Mouse (Mus musculus): ENCODE measurements at regions not wholly inside any gene's neighbourhood (a gene's known extent, or its start where the extent isn't known, plus 50 kb on each side); places are given as distances from the start of the nearest gene placed in this dataset.
"Not testable (repeated sequence)": the region's sequence is repeated elsewhere in the genome, so short reads cannot be mapped to it uniquely, and the experiment has no call there.

DNA sequence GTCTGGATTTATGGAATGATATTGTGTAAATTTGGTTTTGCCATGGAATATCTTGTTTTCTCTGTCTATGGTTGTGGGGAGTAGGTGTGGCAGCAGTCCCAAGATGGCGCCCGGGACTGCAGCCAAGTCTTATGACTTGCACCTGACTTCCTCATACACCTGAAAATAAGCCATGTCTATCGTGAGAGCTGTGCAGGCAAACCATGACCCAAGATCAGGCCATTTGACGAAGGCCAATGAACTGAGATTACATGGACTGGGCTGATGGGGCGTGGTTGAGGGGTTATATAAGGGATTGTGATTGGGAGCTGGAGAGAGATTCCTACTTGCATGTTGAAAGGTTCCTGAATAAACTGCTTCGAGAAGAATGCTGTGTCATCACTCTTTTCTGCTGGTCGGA, 139.5 kb downstream of the Slc6a15 start:
- WGBS = 93% methylated on average over 7 of the region's 7 CpGs
- H3K9ac ChIP-seq; H3K4me2 ChIP-seq (replicated peaks); H3K27ac ChIP-seq; H3K4me3 ChIP-seq; H3K4me1 ChIP-seq; H3K27me3 ChIP-seq; H3K9me3 ChIP-seq (replicated peaks); H3K36me3 ChIP-seq; ATAC-seq (ENCODE audit: low FRiP score): not testable (repeated sequence)

GRCm38 (mm10) chr10:103544502-103544901, 176.9 kb downstream of the Slc6a15 start:
- Histone ChIP-seq H3K27ac (no peak overlapping the region), H3K9ac (no peak overlapping the region), H3K27me3 (no peaks in the 10 kb centered on the region), H3K4me2 (replicated peaks) (no peak overlapping the region), H3K9me3 (replicated peaks) (no peaks in the 10 kb centered on the region), H3K36me3 (no peaks in the 10 kb centered on the region), H3K4me3 (no peak overlapping the region), H3K4me1 (no peaks in the 10 kb centered on the region)
- WGBS = 93% methylated on average over 2 of the region's 2 CpGs
- no peak for ATAC-seq (ENCODE audit: low FRiP score)

DNA sequence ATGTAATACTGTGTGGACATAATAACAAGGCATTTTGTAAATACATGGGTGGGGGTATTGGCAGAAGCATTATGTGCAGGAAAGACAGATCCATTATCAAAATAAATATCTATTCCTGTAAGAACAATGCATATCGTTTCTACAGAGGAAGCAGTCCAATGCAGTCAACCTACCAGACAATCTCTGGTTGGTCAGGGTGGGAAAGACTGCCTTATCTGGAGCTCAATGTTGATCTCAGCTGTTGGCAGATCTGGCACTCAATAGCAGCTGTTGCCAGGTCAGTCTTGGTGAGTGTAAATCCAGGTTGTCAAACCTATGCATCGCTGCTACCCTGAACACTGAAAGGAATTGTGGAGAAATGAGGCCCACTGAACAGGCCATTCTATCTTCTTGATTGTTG, 181.9 kb downstream of the Slc6a15 start:
- no peak overlapping the region for H3K9ac ChIP-seq
- no peak overlapping the region for H3K4me2 ChIP-seq (replicated peaks)
- no peaks in the 10 kb centered on the region for H3K4me1 ChIP-seq
- H3K4me3 ChIP-seq = no peak overlapping the region
- H3K36me3 ChIP-seq = no peaks in the 10 kb centered on the region
- no peaks in the 10 kb centered on the region for H3K27me3 ChIP-seq
- H3K27ac ChIP-seq = no peak overlapping the region
- 92% methylated on average over 2 of the region's 2 CpGs for WGBS
- ATAC-seq (ENCODE audit: low FRiP score) = no peak
- H3K9me3 ChIP-seq (replicated peaks) = no peaks in the 10 kb centered on the region

GRCm38 (mm10) chr10:103585097-103585496, 217.5 kb downstream of the Slc6a15 start:
- 70% methylated on average over 3 of the region's 3 CpGs for WGBS

DNA sequence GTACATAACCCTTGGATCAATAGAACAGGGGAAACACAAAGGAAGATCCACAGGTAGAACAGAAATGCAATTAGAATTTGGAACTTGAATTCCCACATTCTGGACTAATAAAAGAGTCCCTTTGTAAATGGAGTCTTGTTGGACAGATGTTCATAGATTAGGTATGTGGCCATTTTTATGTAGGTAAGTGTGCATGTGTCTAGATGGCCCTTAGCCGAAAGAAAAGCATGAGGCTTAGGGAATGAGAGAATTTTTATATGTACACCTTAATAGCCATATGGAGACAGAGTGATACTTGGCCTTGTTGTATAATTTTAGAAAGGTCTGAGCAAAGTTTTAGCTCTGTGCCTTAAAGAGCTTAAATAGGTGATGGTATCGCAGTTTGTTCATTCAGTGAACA, 217.9 kb downstream of the Slc6a15 start:
- Histone ChIP-seq H3K36me3 (no peaks in the 10 kb centered on the region), H3K4me2 (replicated peaks) (no peak overlapping the region), H3K9me3 (replicated peaks) (no peaks in the 10 kb centered on the region), H3K27ac (no peak overlapping the region), H3K27me3 (no peaks in the 10 kb centered on the region), H3K4me1 (no peaks in the 10 kb centered on the region), H3K4me3 (no peak overlapping the region), H3K9ac (no peak overlapping the region)
- no peak for ATAC-seq (ENCODE audit: low FRiP score)
- 93% methylated on average over 2 of the region's 2 CpGs for WGBS

More at GRCm38 (mm10) chr10:103585097-103585496, 217.5 kb downstream of the Slc6a15 start:
- Histone ChIP-seq H3K27me3 (no peaks in the 10 kb centered on the region), H3K4me2 (replicated peaks) (no peak overlapping the region), H3K4me3 (no peak overlapping the region), H3K36me3 (no peaks in the 10 kb centered on the region), H3K4me1 (no peaks in the 10 kb centered on the region), H3K9me3 (replicated peaks) (no peaks in the 10 kb centered on the region), H3K9ac (no peak overlapping the region), H3K27ac (no peak overlapping the region)
- no peak for ATAC-seq (ENCODE audit: low FRiP score)

DNA sequence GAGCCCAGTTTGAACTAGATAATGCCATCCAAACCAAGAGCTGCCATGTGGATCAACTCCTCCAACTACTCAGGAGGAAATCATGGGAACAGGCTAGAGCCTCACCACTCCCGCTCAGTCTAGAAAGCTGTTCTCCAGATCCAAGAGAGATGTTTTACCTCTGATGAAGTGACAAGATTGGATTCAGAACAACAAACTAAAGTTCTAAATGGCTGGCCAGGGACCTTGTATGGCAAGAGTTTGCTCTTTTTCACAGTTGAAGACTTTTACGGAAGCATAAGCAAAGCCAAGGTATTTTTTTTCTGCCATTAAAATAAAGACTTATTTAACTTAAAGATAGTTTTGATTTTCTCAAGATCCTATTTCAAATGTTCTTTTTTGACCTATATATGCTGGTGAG, 224.4 kb downstream of the Slc6a15 start:
- 90% methylated on average over 2 of the region's 2 CpGs for WGBS
- ATAC-seq (ENCODE audit: low FRiP score) = no peak
- H3K4me3 ChIP-seq = no peak overlapping the region
- no peaks in the 10 kb centered on the region for H3K4me1 ChIP-seq
- no peak overlapping the region for H3K9ac ChIP-seq
- no peak overlapping the region for H3K27ac ChIP-seq
- no peaks in the 10 kb centered on the region for H3K27me3 ChIP-seq
- H3K9me3 ChIP-seq (replicated peaks) = no peaks in the 10 kb centered on the region
- no peaks in the 10 kb centered on the region for H3K36me3 ChIP-seq
- H3K4me2 ChIP-seq (replicated peaks) = no peak overlapping the region

- Histone ChIP-seq H3K4me2 (replicated peaks) (no peak overlapping the region), H3K9me3 (replicated peaks) (no peaks in the 10 kb centered on the region), H3K36me3 (no peaks in the 10 kb centered on the region), H3K4me1 (no peaks in the 10 kb centered on the region), H3K4me3 (no peak overlapping the region), H3K27ac (no peak overlapping the region), H3K9ac (no peak overlapping the region), H3K27me3 (no peaks in the 10 kb centered on the region)
- no peak for ATAC-seq (ENCODE audit: low FRiP score)
- WGBS = 88% methylated on average over 2 of the region's 2 CpGs
Measured at GRCm38 (mm10) chr10:103641162-103641561, 273.6 kb downstream of the Slc6a15 start.

- Histone ChIP-seq H3K9me3 (replicated peaks) (no peaks in the 10 kb centered on the region), H3K27ac (no peak overlapping the region), H3K27me3 (no peaks in the 10 kb centered on the region), H3K4me1 (no peaks in the 10 kb centered on the region), H3K4me3 (no peak overlapping the region), H3K9ac (no peak overlapping the region), H3K4me2 (replicated peaks) (no peak overlapping the region), H3K36me3 (no peaks in the 10 kb centered on the region)
- no peak for ATAC-seq (ENCODE audit: low FRiP score)
- WGBS = 79% methylated on average over 3 of the region's 3 CpGs
Measured at GRCm38 (mm10) chr10:103649848-103650247, 282.3 kb downstream of the Slc6a15 start.

- no peak for ATAC-seq (ENCODE audit: low FRiP score)
- Histone ChIP-seq H3K4me2 (replicated peaks) (no peak overlapping the region), H3K36me3 (no peaks in the 10 kb centered on the region), H3K9me3 (replicated peaks) (no peaks in the 10 kb centered on the region), H3K4me3 (no peak overlapping the region), H3K27me3 (no peaks in the 10 kb centered on the region), H3K4me1 (no peaks in the 10 kb centered on the region), H3K9ac (no peak overlapping the region), H3K27ac (no peak overlapping the region)
- 88% methylated on average over 3 of the region's 3 CpGs for WGBS
Measured at GRCm38 (mm10) chr10:103673081-103673480, 305.5 kb downstream of the Slc6a15 start.

DNA sequence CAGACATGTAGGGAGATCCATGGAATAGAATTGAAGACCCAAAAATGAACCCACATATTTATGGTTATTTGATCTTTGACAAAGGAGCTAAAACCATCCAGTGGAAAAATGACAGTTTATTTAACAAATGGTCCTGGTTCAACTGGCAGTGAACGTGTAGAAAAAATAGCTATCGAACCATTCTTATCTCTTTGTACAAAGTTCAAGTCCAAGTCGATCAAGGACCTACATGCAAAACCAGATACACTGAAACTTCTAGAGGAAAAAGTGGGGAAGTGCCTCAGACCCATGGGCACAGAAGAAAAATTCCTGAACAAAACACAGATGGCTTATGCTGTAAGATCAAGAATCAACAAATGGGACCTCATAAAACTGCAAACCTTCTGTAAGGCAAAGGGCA, 306.2 kb downstream of the Slc6a15 start:
- Histone ChIP-seq H3K9me3 (replicated peaks) (no peaks in the 10 kb centered on the region), H3K27me3 (no peaks in the 10 kb centered on the region), H3K4me1 (no peaks in the 10 kb centered on the region), H3K9ac (no peak overlapping the region), H3K27ac (no peak overlapping the region), H3K36me3 (no peaks in the 10 kb centered on the region), H3K4me2 (replicated peaks) (no peak overlapping the region), H3K4me3 (no peak overlapping the region)
- no peak for ATAC-seq (ENCODE audit: low FRiP score)
- 93% methylated on average over 3 of the region's 3 CpGs for WGBS

GRCm38 (mm10) chr10:103692682-103693081, 325.1 kb downstream of the Slc6a15 start:
- H3K4me3 ChIP-seq = no peak overlapping the region
- no peaks in the 10 kb centered on the region for H3K9me3 ChIP-seq (replicated peaks)
- H3K36me3 ChIP-seq = no peaks in the 10 kb centered on the region
- no peaks in the 10 kb centered on the region for H3K27me3 ChIP-seq
- no peak overlapping the region for H3K9ac ChIP-seq
- no peaks in the 10 kb centered on the region for H3K4me1 ChIP-seq
- H3K4me2 ChIP-seq (replicated peaks) = no peak overlapping the region
- 61% methylated on average over 2 of the region's 2 CpGs for WGBS
- ATAC-seq (ENCODE audit: low FRiP score) = no peak
- no peak overlapping the region for H3K27ac ChIP-seq

DNA sequence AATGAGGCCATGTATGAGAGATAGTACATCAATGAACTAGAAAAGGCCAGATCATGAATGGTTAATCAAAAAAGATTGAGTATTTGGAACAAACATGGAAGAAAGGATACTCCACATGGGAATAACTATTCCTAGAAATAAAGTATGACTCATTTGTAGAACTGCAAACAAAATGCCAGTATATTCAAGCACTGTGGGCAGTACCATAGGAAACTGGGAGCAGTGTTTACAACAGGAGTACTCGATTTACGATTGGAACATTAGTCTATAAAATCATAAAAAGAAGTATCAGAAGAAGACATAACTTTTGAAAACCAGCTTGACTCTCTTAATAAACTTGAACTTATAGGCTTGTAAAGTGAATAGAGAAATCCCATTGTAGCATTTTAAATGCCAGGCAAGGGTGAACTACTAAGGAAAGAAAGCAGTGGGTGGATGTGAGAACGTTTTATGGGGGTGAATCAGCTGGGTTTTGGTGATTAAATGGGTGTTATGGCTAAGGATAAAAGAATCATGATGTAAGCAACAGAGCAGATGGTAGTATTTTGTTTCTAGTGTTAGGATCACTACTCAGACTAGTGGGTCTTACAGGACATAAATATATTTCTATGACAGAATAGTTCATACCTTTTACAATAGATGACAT, 347.6 kb downstream of the Slc6a15 start:
- no peak overlapping the region for H3K4me3 ChIP-seq
- H3K27ac ChIP-seq = no peak overlapping the region
- H3K9ac ChIP-seq = no peak overlapping the region
- H3K4me1 ChIP-seq = no peaks in the 10 kb centered on the region
- H3K27me3 ChIP-seq = no peaks in the 10 kb centered on the region
- ATAC-seq (ENCODE audit: low FRiP score) = no peak
- WGBS = 79% methylated on average over 3 of the region's 3 CpGs
- H3K36me3 ChIP-seq = no peaks in the 10 kb centered on the region
- no peaks in the 10 kb centered on the region for H3K9me3 ChIP-seq (replicated peaks)
- no peak overlapping the region for H3K4me2 ChIP-seq (replicated peaks)

DNA sequence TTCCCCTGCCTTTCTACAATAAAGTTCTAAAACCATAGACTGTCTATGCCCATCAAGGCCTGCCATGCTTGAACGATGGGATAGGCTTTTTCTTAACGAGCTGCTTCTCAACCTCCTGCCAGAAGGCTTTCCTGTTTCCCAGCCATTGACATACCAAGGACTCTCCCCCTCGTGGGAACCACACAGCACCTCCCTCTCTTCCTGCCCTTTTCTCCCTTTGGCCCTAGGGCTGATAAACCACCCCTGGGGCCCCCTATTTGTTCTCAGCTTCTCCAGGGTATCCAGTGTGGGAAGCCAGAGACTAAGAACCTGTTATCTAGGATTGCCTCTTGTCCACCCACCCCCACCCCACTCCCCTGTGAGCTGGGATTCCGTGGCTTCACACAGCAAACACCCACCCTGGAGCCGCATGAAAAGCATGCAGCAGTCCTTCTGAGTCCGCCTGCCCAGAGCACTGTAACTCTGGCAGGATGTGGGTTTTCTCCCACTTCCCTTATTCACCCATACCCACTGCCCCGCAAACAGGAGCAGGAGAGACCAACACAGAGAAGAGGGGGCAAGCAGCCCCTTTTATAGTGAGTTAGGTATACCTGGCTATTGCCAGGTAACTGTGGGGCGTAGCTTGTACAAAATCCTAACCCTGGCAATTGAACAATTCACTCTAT, 351.5 kb downstream of the Slc6a15 start:
- H3K4me1 ChIP-seq = no peaks in the 10 kb centered on the region
- ATAC-seq (ENCODE audit: low FRiP score) = no peak

More for the DNA sequence above, 351.5 kb downstream of the Slc6a15 start:
- Histone ChIP-seq H3K9me3 (replicated peaks) (no peaks in the 10 kb centered on the region), H3K27ac (no peak overlapping the region), H3K4me2 (replicated peaks) (no peak overlapping the region), H3K9ac (no peak overlapping the region), H3K36me3 (no peaks in the 10 kb centered on the region), H3K4me3 (no peak overlapping the region), H3K27me3 (no peaks in the 10 kb centered on the region)
- 66% methylated on average over 8 of the region's 8 CpGs for WGBS

Data from hindbrain, embryonic 12.5 days (tissue).